Mouse (Mus musculus) forebrain, embryonic 16.5 days (tissue): ENCODE measurements around the gene Vwa5a. TPM values are rescaled to one million over a fixed set of nuclear protein-coding genes. Genes with fewer than 3 reads are reported as not detected.

Source experiments
- ATAC-seq: fragments of 200-750 bp; cut with Nextera tagmentation; 2 replicates; pipeline ENCODE4 v1.8.0; 2017; ENCODE audit warnings: mild to moderate bottlenecking, moderate library complexity
- H3K27ac ChIP-seq: fragments of 300-500 bp; sonication (generic); 2 replicates; pipeline ENCODE4 v1.5.1; 2014; ENCODE audit warnings: low read length, control low read depth
- H3K27me3 ChIP-seq: fragments of 300-500 bp; sonication (generic); replicated peaks from 2 replicates; pipeline ENCODE4 v1.6.1; 2014; ENCODE audit warnings: low read length; ENCODE audit not compliant: control insufficient read depth, insufficient read depth
- H3K36me3 ChIP-seq: fragments of 300-500 bp; sonication (generic); 2 replicates; pipeline ENCODE4 v1.6.1; 2014; ENCODE audit not compliant: control insufficient read depth, insufficient read depth
- H3K4me1 ChIP-seq: fragments of 300-500 bp; sonication (generic); replicated peaks from 2 replicates; pipeline ENCODE4 v1.6.1; 2014; ENCODE audit warnings: low read length; ENCODE audit not compliant: control insufficient read depth, insufficient read depth
- H3K4me2 ChIP-seq: fragments of 300-500 bp; sonication (generic); 2 replicates; pipeline ENCODE4 v1.6.1; 2014; ENCODE audit warnings: mild to moderate bottlenecking, low read length, control low read depth
- H3K4me3 ChIP-seq: fragments of 300-500 bp; sonication (generic); replicated peaks from 2 replicates; pipeline ENCODE4 v1.5.1; 2014; ENCODE audit warnings: mild to moderate bottlenecking, low read length, control low read depth
- H3K9ac ChIP-seq: fragments of 300-500 bp; sonication (generic); replicated peaks from 2 replicates; pipeline ENCODE4 v1.6.1; 2014; ENCODE audit warnings: low read depth, low read length, control low read depth
- H3K9me3 ChIP-seq: fragments of 300-500 bp; sonication (generic); 2 replicates; pipeline ENCODE4 v1.6.1; 2016; ENCODE audit warnings: low read length; ENCODE audit not compliant: control insufficient read depth
- WGBS: fragments of 180-500 bp; shearing (Covaris S2); extraction: QIAGEN DNeasy Blood & Tissue Kit; methylation state at CpG from one replicate; pipeline ENCODE4 v1.1.7; 2014; 5-methylcytosine and 5-hydroxymethylcytosine counted together
- polyA plus RNA-seq: library from polyadenylated mRNA; unstranded; fragments of >200 nt; fragmentation: Nextera tagmentation; extraction: Ambion mirVana; gene quantifications from 2 replicates; pipeline ENCODE4 v1.2.1, GENCODE M21; 2015

Gene Vwa5a
- polyA plus RNA-seq, 1 experiment from 2014 or later = 4.8 TPM

- no peak within 1 kb of the TSS for H3K27ac ChIP-seq
- H3K9ac ChIP-seq = no peak within 1 kb of the TSS
- H3K9me3 ChIP-seq = no peaks in the 10 kb centered on the region
- no peak for ATAC-seq
- no peaks in the 10 kb centered on the region for H3K27me3 ChIP-seq
- H3K4me1 ChIP-seq = no peaks in the 10 kb centered on the region
- H3K4me3 ChIP-seq = no peak within 1 kb of the TSS
- H3K36me3 ChIP-seq = no peaks in the 10 kb centered on the region
- H3K4me2 ChIP-seq = no peak within 1 kb of the TSS
Measured at GRCm38 (mm10) chr9:38772768-38773167, 54.7 kb downstream of the Vwa5a start, which contains the start of gene Olfr921. Gene Olfr921 (plus strand): TSS chr9:38773068.

- Histone ChIP-seq H3K36me3 (no peaks in the 10 kb centered on the region), H3K9me3 (no peaks in the 10 kb centered on the region), H3K4me2 (no peak overlapping the region), H3K27ac (no peak overlapping the region), H3K4me1 (no peaks in the 10 kb centered on the region), H3K9ac (no peak overlapping the region), H3K4me3 (no peak overlapping the region), H3K27me3 (no peaks in the 10 kb centered on the region)
- WGBS = 89% methylated on average over 2 of the region's 2 CpGs
- no peak for ATAC-seq
Measured at GRCm38 (mm10) chr9:38792689-38793088, 74.6 kb downstream of the Vwa5a start.

Other genes starting within 250 kb of the Vwa5a start
- not detected in 2 replicates for gene Olfr905, start 247.2 kb upstream of the Vwa5a start, polyA plus RNA-seq
- gene Olfr906, start 231.2 kb upstream of the Vwa5a start, polyA plus RNA-seq = not detected in 2 replicates
- gene Olfr907, start 222.5 kb upstream of the Vwa5a start, polyA plus RNA-seq = not detected in 2 replicates
- not detected in 2 replicates for gene Olfr911-ps1, start 196.7 kb upstream of the Vwa5a start, polyA plus RNA-seq
- not detected in 2 replicates for gene Olfr910, start 180.4 kb upstream of the Vwa5a start, polyA plus RNA-seq
- gene Olfr912, start 138.1 kb upstream of the Vwa5a start, polyA plus RNA-seq = not detected in 2 replicates
- gene Olfr913, start 125.5 kb upstream of the Vwa5a start, polyA plus RNA-seq = not detected in 2 replicates
- gene Olfr914, start 113.2 kb upstream of the Vwa5a start, polyA plus RNA-seq = not detected in 2 replicates
- not detected in 2 replicates for gene Olfr916, start 58.4 kb upstream of the Vwa5a start, polyA plus RNA-seq
- not detected in 2 replicates for gene Olfr917, start 52.4 kb upstream of the Vwa5a start, polyA plus RNA-seq
- gene Olfr918, start 43.7 kb upstream of the Vwa5a start, polyA plus RNA-seq = not detected in 2 replicates
- not detected in 2 replicates for gene Olfr919, start 14.6 kb upstream of the Vwa5a start, polyA plus RNA-seq
- not detected in 2 replicates for gene Olfr920, start 34.0 kb downstream of the Vwa5a start, polyA plus RNA-seq
- not detected in 2 replicates for gene Olfr921, start 54.8 kb downstream of the Vwa5a start, polyA plus RNA-seq
- gene Olfr922, start 96.3 kb downstream of the Vwa5a start, polyA plus RNA-seq = not detected in 2 replicates
- not detected in 2 replicates for gene Olfr923, start 108.3 kb downstream of the Vwa5a start, polyA plus RNA-seq
- gene Olfr924, start 126.2 kb downstream of the Vwa5a start, polyA plus RNA-seq = not detected in 2 replicates
- not detected in 2 replicates for gene Olfr26, start 136.8 kb downstream of the Vwa5a start, polyA plus RNA-seq
- gene Olfr926, start 158.9 kb downstream of the Vwa5a start, polyA plus RNA-seq = not detected in 2 replicates
- gene Olfr930, start 211.5 kb downstream of the Vwa5a start, polyA plus RNA-seq = not detected in 2 replicates